Mouse (Mus musculus) thymus, postnatal 25 days (tissue): Measurements from ENCODE around the gene Gm6370.
"Not testable (repeated sequence)": the region's sequence is repeated elsewhere in the genome, so short reads cannot be mapped to it uniquely, and the experiment has no call there.

Experiments
- DNase-seq: peaks from one replicate; pipeline ENCODE4 v3.0.0; 2022

Gene Gm6370

GRCm38 (mm10) chr5:146491063-146491462, at the start of gene Gm6370:
Gene Gm6370, plus strand, starts transcription at chr5:146491363.
- not testable (repeated sequence) for DNase-seq

- DNase-seq = no peak
Measured at GRCm38 (mm10) chr5:146442767-146443166, 48.4 kb upstream of the Gm6370 start.

GRCm38 (mm10) chr5:146446633-146447032, 44.5 kb upstream of the Gm6370 start:
- no peak for DNase-seq

- no peak for DNase-seq
Measured at GRCm38 (mm10) chr5:146451592-146452254, 39.4 kb upstream of the Gm6370 start.

GRCm38 (mm10) chr5:146453556-146453955, 37.6 kb upstream of the Gm6370 start:
- no peak for DNase-seq

- no peak for DNase-seq
Measured at GRCm38 (mm10) chr5:146461612-146462011, 29.6 kb upstream of the Gm6370 start.

GRCm38 (mm10) chr5:146466663-146467062, 24.5 kb upstream of the Gm6370 start:
- DNase-seq = no peak

GRCm38 (mm10) chr5:146468311-146468710, 22.9 kb upstream of the Gm6370 start:
- no peak for DNase-seq

- DNase-seq = no peak
Measured at GRCm38 (mm10) chr5:146470821-146471220, 20.3 kb upstream of the Gm6370 start.

GRCm38 (mm10) chr5:146471311-146471710, 19.9 kb upstream of the Gm6370 start:
- no peak for DNase-seq

GRCm38 (mm10) chr5:146471821-146472220, 19.3 kb upstream of the Gm6370 start:
- DNase-seq = no peak

GRCm38 (mm10) chr5:146479564-146479963, 11.6 kb upstream of the Gm6370 start:
- peak; percentile 10 for DNase-seq

- DNase-seq = not testable (repeated sequence)
Measured at GRCm38 (mm10) chr5:146481665-146482064, 9.5 kb upstream of the Gm6370 start, which contains the start of gene Gm6408. Gene Gm6408, plus strand, starts transcription at chr5:146481965.

- DNase-seq = peak; percentile 25
Measured at GRCm38 (mm10) chr5:146488959-146489358, 2.2 kb upstream of the Gm6370 start.

- not testable (repeated sequence) for DNase-seq
Measured at GRCm38 (mm10) chr5:146502099-146502498, 10.9 kb downstream of the Gm6370 start, which contains the start of gene 4930449I24Rik. Gene 4930449I24Rik, plus strand, starts transcription at chr5:146502399.

- not testable (repeated sequence) for DNase-seq
Measured at GRCm38 (mm10) chr5:146513823-146514222, 22.7 kb downstream of the Gm6370 start, which contains the start of gene Gm3402. Gene Gm3402, plus strand, starts transcription at chr5:146514123.

- not testable (repeated sequence) for DNase-seq
Measured at GRCm38 (mm10) chr5:146525501-146525900, 34.3 kb downstream of the Gm6370 start, which contains the start of gene Gm3404. Gene Gm3404, plus strand, starts transcription at chr5:146525801.

GRCm38 (mm10) chr5:146537347-146537746, 46.2 kb downstream of the Gm6370 start, which contains the start of gene Gm3409:
Gene Gm3409, plus strand, starts transcription at chr5:146537647.
- DNase-seq = not testable (repeated sequence)
